ENCODE assay signal across 8 mouse cellular contexts in the genomic region with DNA sequence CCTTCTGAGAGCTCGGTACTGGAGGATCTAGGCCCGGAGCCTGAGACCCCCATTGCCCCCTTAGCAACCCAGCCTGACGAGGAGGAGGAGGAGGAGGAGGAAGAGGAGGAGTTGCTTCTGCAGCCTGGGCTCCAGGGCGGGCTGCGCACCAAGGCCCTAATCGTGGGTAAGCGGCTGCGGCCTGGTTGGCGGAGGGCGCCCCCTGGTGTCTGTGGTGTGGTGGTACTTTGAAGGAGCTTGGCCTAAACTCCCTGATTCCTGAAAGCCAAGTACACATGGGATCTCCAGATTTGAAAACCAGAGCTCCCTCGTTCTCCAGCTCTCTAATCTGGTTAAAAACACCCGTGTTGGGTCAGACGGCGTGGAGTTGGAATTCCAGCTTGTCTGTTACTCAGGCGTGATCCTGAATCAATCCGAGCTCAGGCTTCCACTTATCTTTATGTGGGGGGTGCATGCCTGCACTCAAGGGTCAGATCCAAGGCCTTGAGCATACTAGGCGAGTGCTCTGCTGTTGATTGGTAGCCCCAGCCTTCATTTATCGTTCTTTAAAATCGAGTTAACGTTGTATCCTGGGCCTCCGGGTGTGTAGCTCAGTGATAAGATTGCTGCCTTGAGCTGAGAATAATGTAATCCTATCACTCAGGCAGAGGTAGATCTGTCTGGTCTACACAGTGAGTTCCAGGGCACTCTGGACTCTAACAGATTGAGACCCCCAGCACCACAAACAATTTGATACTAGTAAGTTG. TPM values are rescaled to one million over a fixed set of nuclear protein-coding genes. Genes with fewer than 3 reads are reported as not detected.
A peak's percentile ranks its signal among the peaks of the same experiment; 100 is the strongest.
DNase-seq lines count a peak whose midpoint lies in the region; ATAC-seq and TF ChIP-seq lines count a peak whose summit lies in the region.

No protein-coding gene starts in this region.

- H3K36me3 ChIP-seq in intestine, embryonic 16.5 days (ENCODE audit: control insufficient read depth, insufficient read depth, low read length) = no peaks in the 10 kb centered on the region; the same call in 1 of the 2 replicates
- peaks cover 64% of the 10 kb centered on the region for H3K36me3 ChIP-seq in limb, embryonic 10.5 days
- peaks cover 41% of the 10 kb centered on the region for H3K36me3 ChIP-seq in midbrain, embryonic 13.5 days
- H3K36me3 ChIP-seq in small intestine, adult 2 months (ENCODE audit: control insufficient read depth, insufficient read depth, low read length) = no peaks in the 10 kb centered on the region

- TF ChIP-seq CTCF in small intestine, adult 2 months (IDR thresholded peaks at IDR 0.05; ENCODE audit: extremely low read depth, insufficient read length, insufficient replicate concordance, low read depth, low read length) = peak; percentile 95

- no peak overlapping the region for H3K4me3 ChIP-seq in intestine, embryonic 16.5 days (ENCODE audit: low read length)
- peak overlapping the region; percentile 9; the same call in 1 of the 2 replicates for H3K4me3 ChIP-seq in limb, embryonic 10.5 days
- H3K4me3 ChIP-seq in midbrain, embryonic 13.5 days (replicated peaks) = peak overlapping the region; percentile 8; the same call in 1 of the 2 replicates
- no peak overlapping the region for H3K4me3 ChIP-seq in small intestine, adult 2 months (ENCODE audit: low read depth, low read length)

- no peak for TF ChIP-seq POLR2A in small intestine, adult 2 months (IDR thresholded peaks at IDR 0.05; ENCODE audit: low read depth, low read length)

- H3K4me1 ChIP-seq in intestine, embryonic 16.5 days (ENCODE audit: control insufficient read depth, insufficient read depth, low read length) = peaks cover 30% of the 10 kb centered on the region
- peaks cover 33% of the 10 kb centered on the region for H3K4me1 ChIP-seq in limb, embryonic 10.5 days
- H3K4me1 ChIP-seq in midbrain, embryonic 13.5 days (replicated peaks) = peaks cover 51% of the 10 kb centered on the region
- H3K4me1 ChIP-seq in small intestine, adult 2 months (ENCODE audit: control insufficient read depth, insufficient read depth, insufficient read length, low read length) = peaks cover 5% of the 10 kb centered on the region; the same call in 1 of the 2 replicates

- peak overlapping the region; percentile 34 for H3K9ac ChIP-seq in intestine, embryonic 16.5 days (ENCODE audit: low read depth, low read length)
- H3K9ac ChIP-seq in midbrain, embryonic 13.5 days (replicated peaks) = peak overlapping the region; percentile 47; the same call in 1 of the 2 replicates

- H3K27me3 ChIP-seq in intestine, embryonic 16.5 days (replicated peaks; ENCODE audit: control insufficient read depth, insufficient read depth, low read length) = no peaks in the 10 kb centered on the region
- H3K27me3 ChIP-seq in limb, embryonic 10.5 days (ENCODE audit: low read depth, poor library complexity, severe bottlenecking) = no peaks in the 10 kb centered on the region
- no peaks in the 10 kb centered on the region for H3K27me3 ChIP-seq in midbrain, embryonic 13.5 days
- no peaks in the 10 kb centered on the region for H3K27me3 ChIP-seq in small intestine, adult 2 months (ENCODE audit: control insufficient read depth, insufficient read depth, low read length)

- DNase-seq in adrenal gland, adult 2 months = peak; percentile 91
- peak; percentile 87 for DNase-seq in embryo, embryonic 10.5 days (ENCODE audit: low spot score)
- DNase-seq in gastrocnemius, postnatal 25 days = peak; percentile 84
- DNase-seq in limb, embryonic 10.5 days (ENCODE audit: low spot score) = peak; percentile 95

- H3K9me3 ChIP-seq in intestine, embryonic 16.5 days (ENCODE audit: control insufficient read depth, low read length) = 0 out of 2 replicates have a peak, but pooled peaks cover 4% of the 10 kb centered on the region
- no peaks in the 10 kb centered on the region for H3K9me3 ChIP-seq in limb, embryonic 10.5 days (replicated peaks)
- no peaks in the 10 kb centered on the region for H3K9me3 ChIP-seq in midbrain, embryonic 13.5 days

- H3K4me2 ChIP-seq in intestine, embryonic 16.5 days (ENCODE audit: low read depth, low read length) = no peak overlapping the region
- H3K4me2 ChIP-seq in midbrain, embryonic 13.5 days (replicated peaks) = peak overlapping the region; percentile 37

- ATAC-seq in intestine, embryonic 16.5 days = peak; percentile 50; the same call in 1 of the 2 replicates
- ATAC-seq in midbrain, embryonic 13.5 days = peak; percentile 37; the same call in 1 of the 2 replicates
- ATAC-seq in inflammation-experienced regulatory T-cells, adult 6 months = no peak

- no peak overlapping the region for H3K27ac ChIP-seq in intestine, embryonic 16.5 days (ENCODE audit: low read length)
- H3K27ac ChIP-seq in limb, embryonic 10.5 days = peak overlapping the region; percentile 54; the same call in 1 of the 2 replicates
- H3K27ac ChIP-seq in midbrain, embryonic 13.5 days = 0 out of 2 replicates have a peak overlapping the region, but pooled peaks have one; percentile 47
- no peak overlapping the region for H3K27ac ChIP-seq in small intestine, adult 2 months (ENCODE audit: insufficient read depth, low read depth, low read length)

- WGBS in intestine, embryonic 16.5 days = 24% methylated on average over 21 of the region's 21 CpGs
- WGBS in limb, embryonic 10.5 days = 34% methylated on average over 21 of the region's 21 CpGs
- WGBS in midbrain, embryonic 13.5 days = 33% methylated on average over 21 of the region's 21 CpGs
- 22% methylated on average over 21 of the region's 21 CpGs for WGBS in small intestine, adult 2 months

RNA-seq across cellular contexts. Expression of a gene that starts 5.7 kb away (rescaled TPM):
- total RNA-seq in adrenal gland, adult 2 months (2021) = 10 to 100 TPM; 40.5 to 46.2 TPM
- 42.6 and 46.1 TPM in 2 replicates for polyA plus RNA-seq in adrenal gland, adult 2 months (2012; rRNA removed)
- 10 to 100 TPM; 14.8 to 15.2 TPM for total RNA-seq in gastrocnemius, postnatal 25 days (2021)
- polyA plus RNA-seq in intestine, embryonic 16.5 days (2015; fragmentation: Nextera tagmentation; extraction: Ambion mirVana) = 36.0 and 38.3 TPM in 2 replicates
- 58.4 and 62.4 TPM in 2 replicates for polyA plus RNA-seq in limb, embryonic 10.5 days (2016; fragmentation: Nextera tagmentation; extraction: Ambion mirVana)
- 34.3 and 37.3 TPM in 2 replicates for polyA plus RNA-seq in midbrain, embryonic 13.5 days (2015; fragmentation: Nextera tagmentation; extraction: Ambion mirVana)
- polyA plus RNA-seq in small intestine, adult 2 months (2012; rRNA removed) = 47.0 and 64.3 TPM in 2 replicates
- polyA plus RNA-seq in inflammation-experienced regulatory T-cells, adult 6 months (2017; shearing (Covaris generic)) = 10 to 100 TPM; 17.4 to 36.1 (median 19.5) TPM

RNA-seq across cellular contexts. Expression of a gene that starts 8.6 kb away (rescaled TPM):
- 10 to 100 TPM; 27.3 to 42.6 TPM for total RNA-seq in adrenal gland, adult 2 months (2021)
- polyA plus RNA-seq in adrenal gland, adult 2 months (2012; rRNA removed) = 37.3 and 45.3 TPM in 2 replicates
- 1 to 10 TPM; 4.8 to 8.0 TPM for total RNA-seq in gastrocnemius, postnatal 25 days (2021)
- 19.3 and 19.4 TPM in 2 replicates for polyA plus RNA-seq in intestine, embryonic 16.5 days (2015; fragmentation: Nextera tagmentation; extraction: Ambion mirVana)
- polyA plus RNA-seq in limb, embryonic 10.5 days (2016; fragmentation: Nextera tagmentation; extraction: Ambion mirVana) = 21.4 and 22.1 TPM in 2 replicates
- polyA plus RNA-seq in midbrain, embryonic 13.5 days (2015; fragmentation: Nextera tagmentation; extraction: Ambion mirVana) = 23.8 and 27.4 TPM in 2 replicates
- 16.5 and 22.0 TPM in 2 replicates for polyA plus RNA-seq in small intestine, adult 2 months (2012; rRNA removed)
- 100 to 1,000 TPM; 194 to 273 (median 213) TPM for polyA plus RNA-seq in inflammation-experienced regulatory T-cells, adult 6 months (2017; shearing (Covaris generic))

RNA-seq across cellular contexts. Expression of a gene that starts 12.8 kb away (rescaled TPM):
- 1 to 10 TPM; 3.3 to 4.8 TPM for total RNA-seq in adrenal gland, adult 2 months (2021)
- polyA plus RNA-seq in adrenal gland, adult 2 months (2012; rRNA removed) = 9.3 and 11.7 TPM in 2 replicates
- 1 to 10 TPM in 1 of 2 experiments, under 1 TPM in 1; 0.74 to 1.6 TPM for total RNA-seq in gastrocnemius, postnatal 25 days (2021)
- 47.7 and 51.7 TPM in 2 replicates for polyA plus RNA-seq in intestine, embryonic 16.5 days (2015; fragmentation: Nextera tagmentation; extraction: Ambion mirVana)
- 61.7 and 67.1 TPM in 2 replicates for polyA plus RNA-seq in limb, embryonic 10.5 days (2016; fragmentation: Nextera tagmentation; extraction: Ambion mirVana)
- 28.9 and 33.2 TPM in 2 replicates for polyA plus RNA-seq in midbrain, embryonic 13.5 days (2015; fragmentation: Nextera tagmentation; extraction: Ambion mirVana)
- polyA plus RNA-seq in small intestine, adult 2 months (2012; rRNA removed) = 9.3 and 15.9 TPM in 2 replicates
- 10 to 100 TPM; 25.4 to 64.8 (median 27.4) TPM for polyA plus RNA-seq in inflammation-experienced regulatory T-cells, adult 6 months (2017; shearing (Covaris generic))

RNA-seq across cellular contexts. Expression of a gene that starts 23.3 kb away (rescaled TPM):
- 10 to 100 TPM; 51.6 to 52.6 TPM for total RNA-seq in adrenal gland, adult 2 months (2021)
- polyA plus RNA-seq in adrenal gland, adult 2 months (2012; rRNA removed) = 112 and 122 TPM in 2 replicates
- 10 to 100 TPM; 62.4 to 86.6 TPM for total RNA-seq in gastrocnemius, postnatal 25 days (2021)
- polyA plus RNA-seq in intestine, embryonic 16.5 days (2015; fragmentation: Nextera tagmentation; extraction: Ambion mirVana) = 29.1 and 30.1 TPM in 2 replicates
- 23.2 and 27.6 TPM in 2 replicates for polyA plus RNA-seq in limb, embryonic 10.5 days (2016; fragmentation: Nextera tagmentation; extraction: Ambion mirVana)
- polyA plus RNA-seq in midbrain, embryonic 13.5 days (2015; fragmentation: Nextera tagmentation; extraction: Ambion mirVana) = 34.7 and 36.8 TPM in 2 replicates
- 82.8 and 142 TPM in 2 replicates for polyA plus RNA-seq in small intestine, adult 2 months (2012; rRNA removed)
- 10 to 100 TPM; 15.3 to 21.6 (median 15.4) TPM for polyA plus RNA-seq in inflammation-experienced regulatory T-cells, adult 6 months (2017; shearing (Covaris generic))

RNA-seq across cellular contexts. Expression of a gene that starts 32.6 kb away (rescaled TPM):
- 10 to 100 TPM; 15.4 to 20.8 TPM for total RNA-seq in adrenal gland, adult 2 months (2021)
- polyA plus RNA-seq in adrenal gland, adult 2 months (2012; rRNA removed) = 3.6 and 5.9 TPM in 2 replicates
- total RNA-seq in gastrocnemius, postnatal 25 days (2021) = 1 to 10 TPM; 3.7 to 5.2 TPM
- polyA plus RNA-seq in intestine, embryonic 16.5 days (2015; fragmentation: Nextera tagmentation; extraction: Ambion mirVana) = 10.0 and 11.8 TPM in 2 replicates
- 23.2 and 27.3 TPM in 2 replicates for polyA plus RNA-seq in limb, embryonic 10.5 days (2016; fragmentation: Nextera tagmentation; extraction: Ambion mirVana)
- polyA plus RNA-seq in midbrain, embryonic 13.5 days (2015; fragmentation: Nextera tagmentation; extraction: Ambion mirVana) = 10.3 and 12.7 TPM in 2 replicates
- polyA plus RNA-seq in small intestine, adult 2 months (2012; rRNA removed) = 1.7 and 3.2 TPM in 2 replicates
- polyA plus RNA-seq in inflammation-experienced regulatory T-cells, adult 6 months (2017; shearing (Covaris generic)) = 10 to 100 TPM in 1 of 3 experiments, 1 to 10 TPM in 2; 6.1 to 10.7 (median 7.1) TPM

Comparison
In these comparisons a context has a peak if more than half of its experiments do, and no peak if none do; other contexts are left out.
1. H3K27ac ChIP-seq: peak in limb, embryonic 10.5 days (single experiment) and midbrain, embryonic 13.5 days (single experiment); none in intestine, embryonic 16.5 days (single experiment) and small intestine, adult 2 months (single experiment).
2. H3K4me3 ChIP-seq: peak in limb, embryonic 10.5 days (single experiment) and midbrain, embryonic 13.5 days (single experiment); none in intestine, embryonic 16.5 days (single experiment) and small intestine, adult 2 months (single experiment).
3. Peak in every context shown above with its lines, with median percentiles within 50 percentile points of each other: DNase-seq.